Mouse (Mus musculus): Measurements from ENCODE around the gene C2cd4a. TPM values are rescaled to one million over a fixed set of nuclear protein-coding genes. Genes with fewer than 3 reads are reported as not detected.
A peak's percentile ranks its signal among the peaks of the same experiment; 100 is the strongest.

Gene C2cd4a
- polyA plus RNA-seq, 1 experiment from 2014 or later = 0.80 TPM

DNA sequence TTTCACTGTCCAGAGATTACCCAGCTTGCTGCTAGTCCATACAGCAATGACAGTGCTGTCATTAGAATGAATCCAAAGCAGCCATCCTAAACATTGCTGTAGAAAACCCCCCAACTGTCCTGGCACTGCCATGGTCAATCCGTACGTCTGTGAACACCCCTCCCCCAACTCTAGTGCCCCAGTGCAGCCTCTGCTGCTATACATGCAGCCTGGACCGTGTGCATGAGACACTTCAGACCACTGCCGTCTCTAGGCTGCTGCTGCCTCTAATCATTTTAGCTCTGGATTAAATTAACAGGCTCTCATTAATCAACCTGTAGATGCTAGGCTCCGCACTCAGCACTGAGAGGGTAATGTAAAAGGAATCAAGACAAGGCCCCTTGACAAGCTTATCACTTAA is 25.1 kb downstream of the C2cd4a start:
- WGBS = 57% methylated on average over 5 of the region's 5 CpGs

DNA sequence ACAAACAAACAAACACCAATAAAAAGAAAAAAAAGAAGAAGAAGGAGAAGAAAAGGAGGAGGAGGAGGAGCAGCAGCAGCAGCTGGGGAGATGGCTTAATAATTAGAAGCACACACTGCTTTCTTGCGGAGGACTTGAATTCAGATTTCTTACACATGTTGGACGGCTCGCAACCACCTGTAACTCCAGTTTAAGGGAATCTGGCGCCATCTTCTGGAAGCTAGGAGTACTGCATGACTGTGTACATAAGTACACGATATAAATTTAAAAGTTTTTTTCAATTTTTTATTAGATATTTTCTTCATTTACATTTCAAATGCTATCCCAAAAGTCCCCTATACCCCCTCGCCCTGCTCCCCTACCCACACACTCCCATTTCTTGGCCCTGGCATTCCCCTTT is 29.9 kb downstream of the C2cd4a start:
- H3K4me2 ChIP-seq = no peak overlapping the region
- H3K4me3 ChIP-seq = no peak overlapping the region
- H3K9ac ChIP-seq = no peak overlapping the region
- no peaks in the 10 kb centered on the region for H3K36me3 ChIP-seq
- WGBS = 36% methylated on average over 6 of the region's 6 CpGs
- H3K4me1 ChIP-seq (replicated peaks) = 0 out of 2 replicates have a peak, but pooled peaks cover 6% of the 10 kb centered on the region
- no peak overlapping the region for H3K27ac ChIP-seq (replicated peaks)
- no peaks in the 10 kb centered on the region for H3K9me3 ChIP-seq
- no peak for ATAC-seq (ENCODE audit: low FRiP score, low read depth)
- H3K27me3 ChIP-seq = no peaks in the 10 kb centered on the region

More for the DNA sequence above, 25.1 kb downstream of the C2cd4a start:
- Histone ChIP-seq H3K9ac (no peak overlapping the region), H3K27ac (replicated peaks) (no peak overlapping the region), H3K36me3 (no peaks in the 10 kb centered on the region), H3K4me2 (no peak overlapping the region), H3K4me1 (replicated peaks) (0 out of 2 replicates have a peak, but pooled peaks cover 3% of the 10 kb centered on the region), H3K27me3 (no peaks in the 10 kb centered on the region), H3K9me3 (no peaks in the 10 kb centered on the region), H3K4me3 (no peak overlapping the region)
- ATAC-seq (ENCODE audit: low FRiP score, low read depth) = no peak

DNA sequence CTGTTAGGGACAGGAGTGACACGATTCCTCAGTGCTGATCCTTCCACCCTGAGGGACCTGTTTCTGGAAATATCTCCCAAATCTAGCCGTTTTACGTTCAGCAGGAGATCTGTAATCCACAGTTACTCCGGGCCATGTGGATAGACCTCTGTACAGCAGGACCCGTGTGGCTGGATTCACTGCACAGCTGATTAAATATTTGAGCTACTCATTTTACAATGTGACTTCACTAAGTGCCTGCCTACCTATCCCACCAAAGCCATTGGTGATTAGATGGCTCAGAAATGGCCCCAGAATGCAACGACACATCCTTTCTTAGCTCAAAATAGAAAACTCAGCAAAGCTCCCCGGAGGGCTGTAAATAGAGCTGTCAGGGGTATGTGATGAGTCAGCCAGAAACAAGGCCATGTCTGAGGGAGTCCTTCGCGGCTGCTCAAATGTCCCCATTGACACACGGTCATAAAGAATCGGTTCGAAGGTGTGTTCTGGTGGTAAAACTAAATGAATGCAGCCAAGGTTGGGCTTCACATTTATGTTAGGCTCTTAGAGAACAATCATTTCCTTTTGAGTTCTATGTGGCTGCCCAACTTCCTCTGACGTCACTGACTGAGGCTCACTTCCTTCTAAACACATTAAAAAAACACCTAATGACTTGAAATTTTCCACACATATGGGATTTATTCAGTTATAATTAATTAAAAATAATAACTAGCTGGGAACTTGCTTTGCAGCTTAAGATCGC is 32.9 kb downstream of the C2cd4a start:
- no peaks in the 10 kb centered on the region for H3K36me3 ChIP-seq
- 50% methylated on average over 14 of the region's 14 CpGs for WGBS
- H3K4me2 ChIP-seq = no peak overlapping the region
- H3K9me3 ChIP-seq = no peaks in the 10 kb centered on the region
- ATAC-seq (ENCODE audit: low FRiP score, low read depth) = no peak
- peaks cover 23% of the 10 kb centered on the region for H3K4me1 ChIP-seq (replicated peaks)
- no peak overlapping the region for H3K9ac ChIP-seq
- H3K27me3 ChIP-seq = no peaks in the 10 kb centered on the region
- H3K27ac ChIP-seq (replicated peaks) = no peak overlapping the region
- H3K4me3 ChIP-seq = no peak overlapping the region

DNA sequence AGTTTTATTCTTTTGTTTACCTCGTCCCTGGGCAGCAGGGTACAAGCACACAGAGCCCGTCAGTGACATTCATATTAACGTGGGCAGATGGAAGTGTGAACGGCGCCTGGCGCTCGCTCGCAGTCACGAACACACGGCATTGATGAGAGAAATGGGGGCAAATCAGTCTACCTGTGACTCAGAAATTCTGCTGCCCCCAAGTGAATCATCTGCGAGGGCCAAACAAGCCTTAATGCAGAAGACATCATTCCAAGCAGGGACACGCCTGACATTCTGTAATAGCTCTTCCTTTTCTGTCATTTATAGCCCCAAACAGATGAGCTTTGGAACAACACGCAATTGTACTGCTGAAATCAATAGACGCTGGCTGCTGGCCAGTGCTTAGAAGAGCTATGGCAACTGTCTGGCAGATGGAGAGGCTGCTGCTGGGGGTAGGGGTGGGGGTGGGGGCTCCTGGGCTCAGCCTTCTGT is 36.9 kb downstream of the C2cd4a start:
- Histone ChIP-seq H3K27me3 (no peaks in the 10 kb centered on the region), H3K36me3 (no peaks in the 10 kb centered on the region), H3K4me3 (no peak overlapping the region; the same call in 1 of the 2 replicates), H3K4me1 (replicated peaks) (peaks cover 23% of the 10 kb centered on the region), H3K9me3 (no peaks in the 10 kb centered on the region), H3K27ac (replicated peaks) (peak overlapping the region; percentile 74), H3K4me2 (peak overlapping the region; percentile 46), H3K9ac (peak overlapping the region; percentile 13; the same call in 1 of the 2 replicates)
- 19% methylated on average over 14 of the region's 14 CpGs for WGBS
- ATAC-seq (ENCODE audit: low FRiP score, low read depth) = peak; percentile 63; the same call in 1 of the 2 replicates

DNA sequence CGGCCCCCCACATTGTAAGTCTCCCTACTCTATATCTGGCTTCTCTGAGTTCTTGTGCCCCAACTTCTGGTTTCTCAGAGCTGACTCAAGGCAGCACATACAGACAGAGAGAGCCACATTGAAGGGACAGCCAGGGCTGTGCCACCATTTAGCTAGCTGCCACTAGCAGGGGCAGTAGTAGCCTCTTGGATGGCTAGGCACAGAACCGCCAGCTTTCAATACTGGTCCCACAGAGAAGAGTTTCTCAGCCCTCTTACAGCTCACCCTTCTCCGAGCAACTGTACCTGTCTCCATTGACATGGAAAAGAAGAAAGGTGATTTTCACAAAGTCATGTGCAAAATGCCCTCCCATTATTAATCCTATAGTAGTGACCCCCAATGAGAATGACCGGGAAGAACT is 37.5 kb downstream of the C2cd4a start:
- 80% methylated on average over 4 of the region's 4 CpGs for WGBS

DNA sequence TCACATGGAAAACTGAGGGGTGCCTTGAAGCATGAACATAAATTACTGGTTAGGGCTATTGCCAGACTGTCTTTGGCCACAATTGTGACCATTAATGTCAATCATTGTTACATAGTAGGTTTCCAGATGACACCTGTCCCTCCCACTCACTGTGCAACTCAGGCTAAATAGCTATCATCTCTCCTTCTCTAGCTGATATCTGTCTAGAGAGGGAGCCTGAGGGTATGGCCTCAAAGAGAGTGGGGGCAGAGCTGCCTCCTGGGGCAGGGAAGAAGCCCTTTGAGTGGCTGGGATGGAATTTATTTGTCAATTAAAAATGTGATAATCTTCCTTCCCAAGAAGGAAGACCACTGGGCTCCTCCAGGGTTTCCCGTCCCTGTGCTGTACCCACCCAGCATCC is 37.9 kb downstream of the C2cd4a start:
- H3K4me2 ChIP-seq = no peak overlapping the region
- WGBS = 63% methylated on average over 1 of the region's 1 CpGs

More for the DNA sequence above, 37.5 kb downstream of the C2cd4a start:
- Histone ChIP-seq H3K4me3 (no peak overlapping the region), H3K4me1 (replicated peaks) (peaks cover 22% of the 10 kb centered on the region), H3K9ac (no peak overlapping the region), H3K9me3 (no peaks in the 10 kb centered on the region), H3K27me3 (no peaks in the 10 kb centered on the region), H3K36me3 (no peaks in the 10 kb centered on the region), H3K4me2 (no peak overlapping the region), H3K27ac (replicated peaks) (peak overlapping the region; percentile 74; the same call in 1 of the 2 replicates)
- ATAC-seq (ENCODE audit: low FRiP score, low read depth) = no peak

DNA sequence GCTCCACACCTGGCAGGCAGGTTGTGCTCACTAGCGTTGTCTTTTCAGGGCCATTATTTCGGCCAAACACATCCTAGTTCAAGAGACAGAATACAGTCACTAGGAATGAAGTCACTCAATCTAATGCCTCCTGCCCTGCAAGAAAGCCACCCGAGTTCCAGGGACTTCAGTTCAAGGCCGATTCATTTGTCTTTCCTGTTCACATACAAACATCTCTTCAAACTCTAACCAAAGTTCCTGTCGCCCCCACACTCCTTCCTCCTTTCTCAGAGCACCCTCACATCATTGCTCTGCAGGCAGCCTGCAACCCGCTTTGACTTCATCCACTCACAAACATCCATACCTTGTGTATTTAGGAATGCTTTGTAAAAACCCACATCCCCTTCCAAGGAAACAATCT is 38.6 kb downstream of the C2cd4a start:
- no peak overlapping the region for H3K9ac ChIP-seq
- peaks cover 17% of the 10 kb centered on the region for H3K4me1 ChIP-seq (replicated peaks)
- H3K27ac ChIP-seq (replicated peaks) = no peak overlapping the region
- no peaks in the 10 kb centered on the region for H3K36me3 ChIP-seq
- H3K27me3 ChIP-seq = no peaks in the 10 kb centered on the region
- no peak overlapping the region for H3K4me3 ChIP-seq
- ATAC-seq (ENCODE audit: low FRiP score, low read depth) = no peak
- WGBS = 81% methylated on average over 6 of the region's 6 CpGs
- H3K4me2 ChIP-seq = no peak overlapping the region
- H3K9me3 ChIP-seq = no peaks in the 10 kb centered on the region

More for the DNA sequence above, 37.9 kb downstream of the C2cd4a start:
- Histone ChIP-seq H3K27ac (replicated peaks) (no peak overlapping the region), H3K9ac (no peak overlapping the region), H3K4me3 (no peak overlapping the region), H3K36me3 (no peaks in the 10 kb centered on the region), H3K4me1 (replicated peaks) (peaks cover 18% of the 10 kb centered on the region), H3K27me3 (no peaks in the 10 kb centered on the region), H3K9me3 (no peaks in the 10 kb centered on the region)
- ATAC-seq (ENCODE audit: low FRiP score, low read depth) = no peak

DNA sequence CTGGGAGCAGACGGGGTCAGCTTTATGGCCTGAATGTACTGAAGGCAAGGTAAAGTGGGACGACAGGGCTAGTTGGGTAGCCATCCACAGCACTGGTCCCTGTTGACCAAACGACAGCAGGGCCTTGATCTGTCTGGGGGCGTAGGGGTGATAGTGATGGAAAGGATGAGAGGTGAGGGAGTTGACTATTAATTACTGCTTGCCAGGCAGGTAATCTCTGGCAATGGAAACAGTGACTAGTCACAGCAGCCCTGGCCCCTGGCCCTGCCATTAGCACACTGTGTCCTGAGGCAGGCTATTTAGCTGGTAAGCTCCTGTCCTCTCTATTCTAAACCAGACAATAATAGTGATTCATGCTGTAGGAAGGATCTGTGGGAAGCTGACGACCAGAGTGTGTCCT is 39.7 kb downstream of the C2cd4a start:
- no peak overlapping the region for H3K4me3 ChIP-seq
- no peak for ATAC-seq (ENCODE audit: low FRiP score, low read depth)
- H3K9ac ChIP-seq = no peak overlapping the region
- H3K9me3 ChIP-seq = no peaks in the 10 kb centered on the region
- H3K27me3 ChIP-seq = no peaks in the 10 kb centered on the region
- H3K36me3 ChIP-seq = no peaks in the 10 kb centered on the region
- peaks cover 17% of the 10 kb centered on the region for H3K4me1 ChIP-seq (replicated peaks)
- no peak overlapping the region for H3K27ac ChIP-seq (replicated peaks)
- 73% methylated on average over 5 of the region's 5 CpGs for WGBS
- H3K4me2 ChIP-seq = no peak overlapping the region

DNA sequence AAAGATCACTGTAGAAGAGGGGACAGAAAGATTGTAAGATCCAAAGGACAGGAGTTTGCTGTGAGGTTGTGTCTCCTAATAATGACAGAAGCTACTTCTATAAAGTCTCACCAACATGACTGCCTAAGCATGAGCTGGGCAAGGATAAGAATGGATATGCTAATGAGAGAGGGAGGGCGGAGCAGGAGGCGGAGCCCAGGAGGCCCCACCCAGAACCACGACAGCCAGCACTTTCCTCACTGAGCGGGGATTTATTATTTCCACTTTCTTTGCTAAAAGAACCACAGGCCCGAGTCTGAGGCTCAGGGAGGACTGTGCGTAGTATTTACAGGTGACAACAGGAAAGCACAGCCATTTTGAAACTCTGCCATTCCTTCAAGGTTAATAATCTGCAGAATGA is 44.5 kb downstream of the C2cd4a start:
- no peak overlapping the region for H3K4me2 ChIP-seq
- no peak overlapping the region for H3K27ac ChIP-seq (replicated peaks)
- WGBS = 57% methylated on average over 6 of the region's 6 CpGs
- no peaks in the 10 kb centered on the region for H3K36me3 ChIP-seq
- no peaks in the 10 kb centered on the region for H3K27me3 ChIP-seq
- H3K9me3 ChIP-seq = no peaks in the 10 kb centered on the region
- no peak for ATAC-seq (ENCODE audit: low FRiP score, low read depth)
- H3K4me3 ChIP-seq = no peak overlapping the region
- no peak overlapping the region for H3K9ac ChIP-seq
- H3K4me1 ChIP-seq (replicated peaks) = no peaks in the 10 kb centered on the region

DNA sequence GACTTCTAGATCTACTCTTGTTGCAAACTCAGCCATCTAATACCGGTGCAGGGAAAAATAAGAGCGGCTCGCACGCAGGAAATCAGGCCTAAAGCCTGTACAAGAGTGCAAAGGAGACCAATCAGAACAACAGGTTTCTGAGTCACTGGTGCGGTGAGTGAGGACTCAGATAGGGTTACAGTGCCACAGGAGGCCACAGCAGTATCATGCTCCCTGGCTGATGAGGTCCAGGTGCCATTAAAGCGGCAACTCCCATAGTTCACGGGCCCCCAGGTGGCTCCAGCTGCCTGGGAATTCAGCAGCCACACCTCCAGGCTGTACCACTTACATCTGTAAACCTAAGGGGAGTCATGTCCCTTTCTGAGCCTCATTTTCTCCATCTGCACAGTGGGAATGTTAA is 45.8 kb downstream of the C2cd4a start:
- ATAC-seq (ENCODE audit: low FRiP score, low read depth) = no peak

DNA sequence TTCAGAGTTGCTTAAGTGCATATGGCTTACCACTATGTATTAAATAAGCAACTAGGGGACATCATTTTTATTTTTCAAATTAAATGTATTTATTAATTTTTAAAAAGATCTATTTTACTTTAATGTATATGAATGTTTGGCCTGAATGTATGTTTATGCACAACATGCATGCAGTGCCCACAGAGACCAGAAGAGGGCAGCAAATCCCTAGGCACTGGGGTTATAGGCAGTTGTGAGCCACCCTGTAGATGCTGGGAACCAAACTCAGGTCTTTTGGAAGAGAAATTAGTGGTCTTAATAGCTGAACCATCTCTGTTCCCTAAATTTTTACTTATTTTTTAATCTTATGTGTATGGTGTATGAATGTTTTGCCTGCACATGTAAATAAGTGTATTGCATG is 48.2 kb downstream of the C2cd4a start:
- Histone ChIP-seq H3K4me1 (replicated peaks) (no peaks in the 10 kb centered on the region), H3K9ac (no peak overlapping the region), H3K27ac (replicated peaks) (no peak overlapping the region), H3K27me3 (no peaks in the 10 kb centered on the region), H3K36me3 (no peaks in the 10 kb centered on the region), H3K4me3 (no peak overlapping the region), H3K4me2 (no peak overlapping the region), H3K9me3 (no peaks in the 10 kb centered on the region)
- ATAC-seq (ENCODE audit: low FRiP score, low read depth) = no peak

More for the DNA sequence above, 45.8 kb downstream of the C2cd4a start:
- Histone ChIP-seq H3K4me3 (no peak overlapping the region), H3K27me3 (no peaks in the 10 kb centered on the region), H3K4me2 (no peak overlapping the region), H3K4me1 (replicated peaks) (no peaks in the 10 kb centered on the region), H3K36me3 (no peaks in the 10 kb centered on the region), H3K9me3 (no peaks in the 10 kb centered on the region), H3K9ac (no peak overlapping the region), H3K27ac (replicated peaks) (no peak overlapping the region)
- WGBS = 81% methylated on average over 7 of the region's 7 CpGs

DNA sequence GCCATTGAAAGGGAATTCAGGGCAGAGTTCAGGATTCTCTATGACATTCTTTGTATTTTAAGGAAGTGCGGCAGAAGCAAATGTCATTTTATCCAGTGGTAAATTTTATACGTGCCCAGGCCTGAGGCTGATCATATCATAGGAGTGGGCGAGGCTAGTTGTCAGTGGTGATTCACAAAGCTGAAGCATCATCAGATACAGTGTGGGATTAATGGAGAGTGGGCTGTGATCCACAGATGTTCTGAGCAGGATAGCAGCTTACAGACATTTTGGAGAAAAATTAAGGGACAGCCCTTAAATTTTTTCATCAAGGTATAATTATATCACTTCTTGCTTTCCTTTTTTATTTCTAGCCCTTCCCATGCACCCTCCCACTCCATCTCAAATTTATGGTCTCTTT is 48.7 kb downstream of the C2cd4a start:
- Histone ChIP-seq H3K9me3 (no peaks in the 10 kb centered on the region), H3K4me3 (no peak overlapping the region), H3K4me1 (replicated peaks) (no peaks in the 10 kb centered on the region; the same call in 1 of the 2 replicates), H3K4me2 (no peak overlapping the region), H3K9ac (no peak overlapping the region), H3K36me3 (no peaks in the 10 kb centered on the region), H3K27ac (replicated peaks) (no peak overlapping the region), H3K27me3 (no peaks in the 10 kb centered on the region)
- ATAC-seq (ENCODE audit: low FRiP score, low read depth) = no peak
- 81% methylated on average over 3 of the region's 3 CpGs for WGBS

Measured in hindbrain, embryonic 15.5 days (tissue).